Mouse (Mus musculus) bone marrow, adult 2 months (tissue): ENCODE data around the gene Odf3. TPM values are rescaled to one million over a fixed set of nuclear protein-coding genes. Genes with fewer than 3 reads are reported as not detected.

Experiments
- H3K27ac ChIP-seq: fragments of 200-500 bp; 2 replicates; pipeline ENCODE4 v1.5.1; 2012; ENCODE audit warnings: low read depth, mild to moderate bottlenecking, control low read depth, inconsistent platforms, low read length; ENCODE audit not compliant: control insufficient read depth, poor library complexity, insufficient read depth
- H3K4me1 ChIP-seq: fragments of 200-500 bp; 2 replicates; pipeline ENCODE4 v1.6.1; 2011; ENCODE audit warnings: low read length; ENCODE audit not compliant: control insufficient read depth, insufficient read depth
- H3K4me3 ChIP-seq: fragments of 200-500 bp; replicated peaks from 2 replicates; pipeline ENCODE3; 2011; ENCODE audit warnings: mild to moderate bottlenecking, low read depth, low read length, control low read depth; ENCODE audit not compliant: control insufficient read depth
- CTCF ChIP-seq: fragments of 200-500 bp; IDR thresholded peaks from 2 replicates; pipeline ENCODE4 v1.5.1; 2011; ENCODE audit warnings: low read length, control low read depth; ENCODE audit not compliant: control insufficient read depth, insufficient read depth
- POLR2A ChIP-seq: fragments of 200-500 bp; IDR thresholded peaks from 2 replicates; pipeline ENCODE4 v1.6.1; 2011; ENCODE audit warnings: low read depth, mild to moderate bottlenecking, control low read depth, low read length, borderline replicate concordance; ENCODE audit not compliant: control insufficient read depth
- WGBS: fragments of 180-500 bp; shearing (Covaris S2); methylation state at CpG from one replicate; pipeline ENCODE4 v1.1.7; 2018; 5-methylcytosine and 5-hydroxymethylcytosine counted together
- polyA plus RNA-seq: library from polyadenylated mRNA; stranded (reverse); fragments of >200 nt; gene quantifications from 2 replicates; pipeline ENCODE4 v1.2.4, GENCODE M21; 2011; ENCODE audit warnings: low replicate concordance; ENCODE audit not compliant: missing spikeins, insufficient read depth, insufficient read length

Odf3 gene
- not detected in 2 replicates for polyA plus RNA-seq

DNA sequence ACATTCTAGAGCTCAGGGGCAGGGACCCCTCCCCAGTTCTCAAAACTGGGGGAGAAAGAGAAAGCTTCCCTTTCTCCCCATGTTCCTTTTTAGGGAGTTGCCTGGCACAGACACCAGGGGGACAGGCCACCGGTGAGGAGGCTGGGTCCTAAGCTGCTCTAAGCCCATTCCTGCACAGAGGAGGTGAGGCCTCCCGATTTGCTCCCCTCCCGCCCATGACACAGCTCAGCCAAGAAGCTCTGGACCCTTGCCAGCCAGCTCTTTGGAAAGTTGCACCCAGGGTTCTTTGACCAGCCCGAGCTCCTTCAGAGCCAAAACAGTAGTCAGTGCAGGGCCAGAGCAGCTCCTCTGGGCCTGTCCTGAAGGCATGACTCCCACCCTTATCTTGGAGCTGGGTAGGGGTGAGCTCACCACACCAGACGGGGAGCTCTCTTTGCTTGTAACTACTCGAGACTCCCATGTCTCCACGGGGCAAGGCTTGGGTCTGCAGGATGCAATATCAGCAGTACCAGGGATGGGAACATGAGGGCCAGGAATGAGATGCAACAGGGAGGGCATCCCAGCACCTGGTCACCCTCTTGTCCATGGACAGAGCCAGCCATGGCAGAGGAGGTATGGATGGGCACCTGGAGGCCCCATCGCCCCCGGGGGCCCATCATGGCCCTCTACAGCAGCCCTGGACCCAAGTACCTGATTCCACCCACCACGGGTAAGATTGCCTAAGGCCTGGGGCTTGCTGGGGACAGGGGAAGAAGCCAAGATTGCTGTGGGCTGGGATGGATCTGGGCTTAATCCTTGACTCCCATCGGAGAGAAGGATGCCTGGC lies at the start of gene Odf3:
Gene Odf3 (plus strand): TSS at position 51 of the 826 bp plus-strand sequence.
- no peak within 1 kb of the TSS for H3K27ac ChIP-seq
- TF ChIP-seq CTCF (no peak), POLR2A (no peak)
- H3K4me3 ChIP-seq: no peak within 1 kb of the TSS
- no peaks in the 10 kb centered on the region for H3K4me1 ChIP-seq
- WGBS: 66% methylated on average over 11 of the region's 11 CpGs

DNA sequence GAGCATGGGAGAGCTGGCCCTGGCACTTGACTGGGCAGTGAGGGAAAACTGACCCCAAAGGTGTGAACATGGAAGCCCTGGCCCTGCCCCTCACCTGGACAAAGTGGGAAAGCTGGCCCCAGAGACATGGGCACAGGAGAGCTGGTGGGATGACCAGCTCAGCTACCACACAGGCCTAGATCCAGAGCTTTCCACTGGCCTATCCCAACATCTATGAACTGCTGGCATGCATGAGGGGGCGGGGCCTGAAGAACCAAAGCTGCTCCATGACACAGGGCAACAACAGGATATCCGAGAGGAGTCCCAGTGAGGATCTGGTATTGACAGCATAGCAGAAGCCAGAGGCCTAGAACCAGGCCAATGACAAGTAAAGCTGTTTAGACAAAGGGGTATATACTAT lies 49.4 kb upstream of the Odf3 start:
- H3K4me1 ChIP-seq: no peaks in the 10 kb centered on the region
- TF ChIP-seq POLR2A: no peak
- TF ChIP-seq CTCF: no peak
- H3K27ac ChIP-seq: no peak overlapping the region
- WGBS: 72% methylated on average over 2 of the region's 2 CpGs
- no peak overlapping the region for H3K4me3 ChIP-seq

DNA sequence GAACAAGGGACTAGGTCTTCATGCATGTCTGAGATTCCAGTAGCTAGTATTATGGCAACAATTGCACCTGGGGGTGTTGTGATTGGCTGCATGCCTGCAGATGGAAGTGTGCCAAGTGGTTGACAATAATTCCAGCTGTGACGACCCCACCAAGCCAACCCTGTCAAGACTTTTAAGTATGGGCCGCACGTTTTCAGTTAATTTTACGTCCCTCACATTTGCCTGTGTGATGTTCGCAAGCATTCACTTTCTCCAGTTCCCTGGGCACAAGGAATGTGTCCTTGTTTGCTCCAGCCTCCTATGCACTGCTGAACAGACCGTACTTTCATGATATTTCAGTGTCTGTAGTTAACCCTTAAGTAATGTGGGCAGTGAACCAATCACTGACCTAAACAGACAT lies 45.0 kb upstream of the Odf3 start:
- Histone ChIP-seq H3K27ac (no peak overlapping the region), H3K4me1 (no peaks in the 10 kb centered on the region), H3K4me3 (no peak overlapping the region)
- TF ChIP-seq POLR2A (no peak), CTCF (no peak)
- 68% methylated on average over 6 of the region's 6 CpGs for WGBS

DNA sequence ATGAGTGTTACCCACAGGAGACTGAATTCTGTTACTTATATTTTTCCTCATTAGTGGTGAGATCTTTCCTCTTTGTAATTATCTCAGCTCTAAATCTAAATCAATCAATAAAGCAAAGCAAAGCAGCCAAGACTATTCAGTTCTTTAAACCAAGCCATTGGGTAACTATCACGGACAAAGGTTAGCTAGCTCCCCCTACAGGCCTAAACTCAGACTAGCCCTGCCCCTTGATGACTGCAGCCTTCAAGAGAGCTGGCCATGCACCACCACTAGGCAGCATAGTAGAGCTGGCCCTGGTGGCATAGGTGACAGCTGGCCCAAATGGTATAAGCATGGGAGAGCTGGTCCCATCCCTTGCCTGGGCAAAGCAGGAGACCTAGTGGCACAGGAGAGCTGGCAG lies 41.9 kb upstream of the Odf3 start:
- TF ChIP-seq POLR2A (no peak), CTCF (peak; percentile 55; the same call in 1 of the 2 replicates)

DNA sequence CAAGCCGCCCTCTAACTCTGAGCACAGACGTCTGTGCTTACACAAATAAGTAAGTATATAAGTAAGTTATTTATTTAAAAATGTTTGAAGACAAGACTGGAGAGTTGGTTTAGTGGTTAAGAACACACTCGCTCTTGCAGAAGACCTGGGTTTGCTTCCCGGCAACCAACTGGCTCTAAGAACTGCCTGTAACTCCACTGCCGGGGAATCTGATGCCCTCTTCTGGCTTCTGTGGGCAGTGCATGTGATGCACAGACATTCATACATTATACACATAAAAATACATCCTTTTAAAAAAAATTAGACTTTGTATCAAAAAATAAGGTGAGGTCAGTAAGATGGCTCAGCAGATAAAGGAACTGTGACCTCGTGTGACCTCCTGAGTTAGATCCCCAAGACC lies 37.1 kb upstream of the Odf3 start:
- WGBS: 80% methylated on average over 6 of the region's 6 CpGs
- Histone ChIP-seq H3K4me3 (no peak overlapping the region), H3K27ac (no peak overlapping the region), H3K4me1 (no peaks in the 10 kb centered on the region)
- TF ChIP-seq POLR2A: no peak
- TF ChIP-seq CTCF: no peak; the same call in 1 of the 2 replicates

More for the DNA sequence above, 41.9 kb upstream of the Odf3 start:
- Histone ChIP-seq H3K4me1 (no peaks in the 10 kb centered on the region), H3K4me3 (no peak overlapping the region), H3K27ac (no peak overlapping the region)
- WGBS: 2% methylated on average over 1 of the region's 1 CpGs

DNA sequence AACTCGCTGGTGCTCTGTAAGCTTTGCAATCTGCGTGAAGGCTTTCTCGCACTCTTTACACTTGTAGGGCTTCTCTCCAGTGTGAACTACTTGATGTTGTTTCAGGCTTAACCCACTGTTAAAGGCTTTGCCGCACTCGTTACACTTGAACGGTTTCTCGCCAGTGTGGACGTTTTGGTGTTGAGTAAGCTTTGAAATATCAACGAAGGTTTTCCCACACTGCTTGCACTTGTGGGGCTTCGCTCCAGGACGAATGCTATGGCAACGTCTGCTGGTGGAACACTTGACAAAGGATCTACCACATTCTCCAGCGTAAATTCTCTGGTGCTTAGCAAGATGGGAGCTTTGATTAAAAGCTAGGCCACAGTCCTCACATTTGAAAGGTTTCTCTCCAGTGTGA lies 35.9 kb upstream of the Odf3 start:
- no peak overlapping the region for H3K27ac ChIP-seq
- no peak overlapping the region for H3K4me3 ChIP-seq
- H3K4me1 ChIP-seq: no peaks in the 10 kb centered on the region
- 82% methylated on average over 13 of the region's 13 CpGs for WGBS
- TF ChIP-seq CTCF: no peak
- TF ChIP-seq POLR2A: no peak

DNA sequence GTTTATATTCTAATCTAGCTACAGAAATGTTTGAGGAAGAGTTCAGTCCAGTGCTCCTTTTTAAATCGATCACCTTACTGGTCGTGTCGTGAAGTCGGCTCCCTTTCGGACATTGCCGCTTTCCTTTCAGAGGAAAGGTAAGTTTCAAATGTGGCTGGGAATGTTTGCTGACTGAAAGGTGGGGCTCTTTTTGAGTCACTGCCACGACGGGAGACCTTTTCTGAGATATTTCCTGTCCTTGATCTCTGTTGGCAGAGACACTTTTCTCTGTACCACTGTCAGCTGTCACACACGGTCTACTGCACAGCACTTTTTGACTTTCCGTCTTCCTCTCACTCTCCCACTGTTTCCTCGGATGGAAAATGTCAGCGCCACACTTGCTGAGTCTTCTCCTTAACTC lies 34.8 kb upstream of the Odf3 start:
- H3K4me1 ChIP-seq: no peaks in the 10 kb centered on the region
- WGBS: 83% methylated on average over 12 of the region's 12 CpGs
- TF ChIP-seq POLR2A (no peak), CTCF (no peak)
- H3K4me3 ChIP-seq: no peak overlapping the region
- H3K27ac ChIP-seq: no peak overlapping the region

DNA sequence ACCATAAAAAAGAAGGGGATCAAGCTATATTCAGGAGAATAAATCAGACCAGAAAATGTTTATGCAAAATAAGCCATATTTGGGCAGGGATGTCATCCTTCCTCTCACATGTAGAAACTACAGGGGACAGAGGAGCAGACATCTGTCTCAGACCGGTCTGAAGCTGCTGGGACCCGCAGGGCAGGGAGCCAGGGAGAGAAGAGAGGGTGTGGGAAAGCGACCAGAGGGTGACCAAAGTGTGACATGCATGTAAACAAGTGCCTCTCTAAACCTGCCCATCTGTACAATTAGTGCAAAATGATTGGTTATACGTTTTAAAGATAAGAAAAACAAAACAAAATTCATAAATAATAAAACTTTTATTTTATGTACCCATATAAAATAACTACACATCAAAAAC lies 27.4 kb upstream of the Odf3 start:
- Histone ChIP-seq H3K27ac (no peak overlapping the region), H3K4me1 (no peaks in the 10 kb centered on the region; the same call in 1 of the 2 replicates), H3K4me3 (no peak overlapping the region)
- no peak for TF ChIP-seq CTCF
- no peak for TF ChIP-seq POLR2A
- 75% methylated on average over 4 of the region's 4 CpGs for WGBS
